Mouse (Mus musculus): ENCODE data around the gene Eqtn. TPM values are rescaled to one million over a fixed set of nuclear protein-coding genes. Genes with fewer than 3 reads are reported as not detected.

Gene Eqtn
- not detected in 2 replicates for polyA plus RNA-seq (2012; ENCODE audit: insufficient read depth, insufficient read length, missing spikeins)

DNA sequence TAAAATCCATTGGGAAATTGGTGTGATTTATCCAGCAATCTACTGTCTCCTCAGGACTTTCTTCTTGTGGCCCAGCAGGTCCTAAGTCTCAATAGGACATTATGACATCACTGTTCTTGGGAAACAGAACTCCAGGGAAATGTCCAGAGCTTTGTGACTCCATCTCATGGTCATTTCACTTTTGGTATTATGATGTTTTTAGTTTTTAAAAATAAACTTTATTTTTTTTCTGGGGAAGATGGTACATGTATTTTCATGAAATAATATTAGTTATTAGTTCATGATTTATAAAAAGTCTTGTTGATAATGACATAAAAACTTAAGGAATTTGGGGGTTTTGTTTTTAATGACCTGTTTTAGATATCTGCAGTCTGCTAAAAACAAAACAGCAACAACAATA lies at the start of gene Eqtn:
Eqtn (minus strand) TSS at position 101 of the 400 bp plus-strand sequence.
- H3K4me1 ChIP-seq (ENCODE audit: control insufficient read depth, insufficient read depth, insufficient read length, low read length), result no peaks in the 10 kb centered on the region
- H3K27ac ChIP-seq (replicated peaks; ENCODE audit: low read depth, low read length), result no peak within 1 kb of the TSS

GRCm38 (mm10) chr4:94973321-94973720 lies 44.7 kb upstream of the Eqtn start:
- Histone ChIP-seq H3K4me3 (ENCODE audit: insufficient read depth, low read depth, low read length) (no peak overlapping the region), H3K4me1 (ENCODE audit: control insufficient read depth, insufficient read depth, insufficient read length, low read length) (peaks cover 5% of the 10 kb centered on the region; the same call in 1 of the 2 replicates), H3K27ac (replicated peaks; ENCODE audit: low read depth, low read length) (no peak overlapping the region)

More for the DNA sequence above, at the start of gene Eqtn:
- no peak within 1 kb of the TSS for H3K4me3 ChIP-seq (ENCODE audit: insufficient read depth, low read depth, low read length)

DNA sequence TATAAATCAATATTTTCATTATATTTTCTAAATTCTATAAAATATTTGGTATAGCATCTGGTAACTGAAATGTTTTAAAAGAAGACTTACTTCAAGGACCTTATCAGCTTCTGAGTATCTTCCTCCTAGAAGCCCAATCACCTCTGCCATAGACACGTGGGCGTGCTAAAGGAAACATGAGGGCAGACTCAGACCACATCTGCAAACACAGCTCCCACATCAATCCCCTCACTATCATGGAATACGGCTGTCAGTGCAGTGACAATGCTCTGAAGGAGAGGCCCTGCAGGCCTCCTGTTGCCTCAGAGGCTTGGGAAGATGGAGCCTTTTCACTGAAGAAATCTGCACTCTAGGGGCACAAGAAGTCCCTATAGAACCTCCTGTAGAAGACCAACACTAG lies 24.1 kb upstream of the Eqtn start:
- H3K27ac ChIP-seq (replicated peaks; ENCODE audit: low read depth, low read length), result no peak overlapping the region
- no peaks in the 10 kb centered on the region for H3K4me1 ChIP-seq (ENCODE audit: control insufficient read depth, insufficient read depth, insufficient read length, low read length)
- H3K4me3 ChIP-seq (ENCODE audit: insufficient read depth, low read depth, low read length), result no peak overlapping the region

DNA sequence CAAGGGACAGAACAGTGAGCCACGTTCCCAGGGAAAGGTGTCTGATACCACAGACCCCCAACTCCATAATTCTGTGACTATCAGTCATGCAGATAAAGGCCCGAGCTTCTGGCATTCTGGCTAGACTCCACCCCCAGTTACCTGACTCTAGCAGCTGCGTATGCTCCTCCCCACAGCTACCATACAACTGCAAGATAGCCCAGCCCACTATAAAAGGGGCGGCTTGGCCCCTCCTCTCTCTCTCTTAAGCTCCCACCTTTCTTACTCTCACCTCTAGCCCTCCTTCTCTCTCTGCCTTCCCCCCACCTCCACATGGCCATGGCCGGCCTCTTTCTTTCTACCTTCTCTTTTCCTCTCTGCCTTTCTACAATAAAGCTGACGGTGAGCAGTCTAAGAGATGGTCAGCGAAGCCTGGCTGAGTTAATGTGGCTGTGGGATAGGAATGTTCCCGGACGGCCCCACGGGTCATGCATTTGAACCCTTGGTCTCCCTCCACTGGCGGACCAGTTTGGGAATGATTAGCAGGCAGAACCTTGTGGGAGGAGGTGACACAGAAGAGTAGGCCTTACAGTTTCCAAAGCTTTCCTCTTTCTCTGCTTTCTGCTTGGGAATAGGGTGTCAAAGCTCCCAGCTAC lies 12.7 kb upstream of the Eqtn start:
- H3K4me1 ChIP-seq (ENCODE audit: control insufficient read depth, insufficient read depth, insufficient read length, low read length), result no peaks in the 10 kb centered on the region
- H3K27ac ChIP-seq (replicated peaks; ENCODE audit: low read depth, low read length), result no peak overlapping the region
- no peak overlapping the region for H3K4me3 ChIP-seq (ENCODE audit: insufficient read depth, low read depth, low read length)

DNA sequence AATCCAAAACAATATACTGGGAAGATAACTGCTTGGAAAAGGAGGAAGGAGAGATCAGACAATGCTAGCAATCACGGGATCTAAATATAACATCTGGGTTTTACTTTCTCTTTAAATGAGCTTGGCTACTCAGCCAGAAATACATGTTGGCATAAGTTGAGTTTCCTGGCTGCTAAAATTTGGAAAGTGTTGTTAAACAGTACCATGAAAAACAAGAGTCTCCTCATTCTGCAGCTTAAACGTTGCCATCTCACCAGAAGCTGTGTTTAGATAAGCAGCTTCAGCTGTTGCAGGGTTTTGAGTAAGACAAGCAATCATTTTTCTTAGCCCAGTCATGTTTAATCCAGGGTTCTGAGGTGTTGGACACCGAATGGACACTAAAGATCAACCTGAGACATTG lies 26.9 kb downstream of the Eqtn start:
- no peak overlapping the region for H3K4me3 ChIP-seq (ENCODE audit: insufficient read depth, low read depth, low read length)
- no peak overlapping the region for H3K27ac ChIP-seq (replicated peaks; ENCODE audit: low read depth, low read length)

GRCm38 (mm10) chr4:94900744-94901143 lies 27.9 kb downstream of the Eqtn start:
- no peak overlapping the region for H3K27ac ChIP-seq (replicated peaks; ENCODE audit: low read depth, low read length)

More for the DNA sequence above, 26.9 kb downstream of the Eqtn start:
- no peaks in the 10 kb centered on the region for H3K4me1 ChIP-seq (ENCODE audit: control insufficient read depth, insufficient read depth, insufficient read length, low read length)

More at GRCm38 (mm10) chr4:94900744-94901143, 27.9 kb downstream of the Eqtn start:
- no peak overlapping the region for H3K4me3 ChIP-seq (ENCODE audit: insufficient read depth, low read depth, low read length)
- H3K4me1 ChIP-seq (ENCODE audit: control insufficient read depth, insufficient read depth, insufficient read length, low read length), result no peaks in the 10 kb centered on the region

Other genes with a start within 250 kb of the Eqtn start
- 8.7 and 13.7 TPM in 2 replicates for gene Tek, start 189.6 kb downstream of the Eqtn start, polyA plus RNA-seq (2012; ENCODE audit: insufficient read depth, insufficient read length, missing spikeins)
- 8.2 and 9.8 TPM in 2 replicates for gene Mysm1, start 50.3 kb upstream of the Eqtn start, polyA plus RNA-seq (2012; ENCODE audit: insufficient read depth, insufficient read length, missing spikeins)
- 66.9 and 91.2 TPM in 2 replicates for gene Jun, start 123.4 kb upstream of the Eqtn start, polyA plus RNA-seq (2012; ENCODE audit: insufficient read depth, insufficient read length, missing spikeins)